Mouse (Mus musculus): Measurements from ENCODE around the gene Spata31d1a. TPM values are rescaled to one million over a fixed set of nuclear protein-coding genes. Genes with fewer than 3 reads are reported as not detected.

The Spata31d1a gene
- polyA plus RNA-seq (2015; fragmentation: Nextera tagmentation; extraction: Ambion mirVana): 0.12 TPM in 1 of 2 replicates, not detected in the other

DNA sequence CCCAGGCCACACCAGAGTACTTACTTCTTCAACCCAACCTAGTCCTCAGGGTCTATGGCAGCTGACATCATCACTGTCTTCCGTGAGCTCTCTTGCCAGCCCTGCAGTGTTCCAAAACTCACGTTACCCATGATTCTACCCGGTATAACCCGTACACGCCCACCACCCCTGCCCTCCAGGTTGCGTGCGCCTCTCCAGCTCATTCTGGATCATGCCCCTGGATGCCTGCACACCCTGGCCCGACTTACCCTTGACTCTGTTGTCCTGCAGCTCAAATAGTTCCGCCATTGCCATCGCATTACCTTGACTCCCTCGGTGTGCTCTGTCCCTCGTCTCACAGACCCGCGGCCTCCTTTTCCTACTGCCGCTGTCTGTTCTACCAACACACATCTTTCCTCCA is at the start of gene Spata31d1a:
TSS of gene Spata31d1a (minus strand) at position 101 of the 400 bp plus-strand sequence.
- WGBS (ENCODE audit: insufficient replicate concordance): 80% methylated on average over 15 of the region's 15 CpGs
- Histone ChIP-seq H3K4me3 (ENCODE audit: low read depth, low read length) (no peak within 1 kb of the TSS), H3K4me2 (ENCODE audit: low read depth, low read length) (no peak within 1 kb of the TSS)

DNA sequence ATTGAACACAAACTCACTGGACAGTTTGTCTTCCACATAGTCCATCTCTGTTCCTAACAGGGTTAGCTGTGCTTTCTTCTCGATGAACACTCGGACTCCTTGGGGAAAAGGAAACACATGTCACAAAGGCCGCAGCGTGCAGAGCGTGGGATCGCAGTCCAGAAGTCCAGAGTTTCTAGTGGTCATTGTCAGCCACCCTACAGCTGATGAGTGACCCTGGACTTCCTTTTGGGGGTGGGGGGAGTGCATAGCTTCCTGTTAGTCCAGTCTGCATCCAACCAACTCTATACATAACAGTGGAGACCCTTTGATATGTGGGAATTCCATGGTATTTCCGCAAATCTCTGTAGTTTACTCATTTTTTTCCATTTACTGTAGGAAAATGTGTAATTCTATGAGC is 46.8 kb upstream of the Spata31d1a start:
- ATAC-seq (ENCODE audit: low read depth): peak; percentile 57
- whole genome bisulfite sequencing (ENCODE audit: insufficient replicate concordance): 93% methylated on average over 7 of the region's 7 CpGs
- peaks cover 67% of the 10 kb centered on the region for H3K36me3 ChIP-seq (ENCODE audit: control insufficient read depth, insufficient read depth)

More for the DNA sequence above, at the start of gene Spata31d1a:
- Histone ChIP-seq H3K36me3 (ENCODE audit: control insufficient read depth, insufficient read depth) (no peaks in the 10 kb centered on the region), H3K27me3 (ENCODE audit: control insufficient read depth, insufficient read depth, low read depth, low read length) (no peaks in the 10 kb centered on the region), H3K27ac (ENCODE audit: low read length) (no peak within 1 kb of the TSS), H3K9me3 (replicated peaks; ENCODE audit: control insufficient read depth, low read length) (no peaks in the 10 kb centered on the region), H3K9ac (ENCODE audit: low read depth, low read length) (no peak within 1 kb of the TSS), H3K4me1 (ENCODE audit: control insufficient read depth, low read depth, low read length) (no peaks in the 10 kb centered on the region)
- no peak for ATAC-seq (ENCODE audit: low read depth)

DNA sequence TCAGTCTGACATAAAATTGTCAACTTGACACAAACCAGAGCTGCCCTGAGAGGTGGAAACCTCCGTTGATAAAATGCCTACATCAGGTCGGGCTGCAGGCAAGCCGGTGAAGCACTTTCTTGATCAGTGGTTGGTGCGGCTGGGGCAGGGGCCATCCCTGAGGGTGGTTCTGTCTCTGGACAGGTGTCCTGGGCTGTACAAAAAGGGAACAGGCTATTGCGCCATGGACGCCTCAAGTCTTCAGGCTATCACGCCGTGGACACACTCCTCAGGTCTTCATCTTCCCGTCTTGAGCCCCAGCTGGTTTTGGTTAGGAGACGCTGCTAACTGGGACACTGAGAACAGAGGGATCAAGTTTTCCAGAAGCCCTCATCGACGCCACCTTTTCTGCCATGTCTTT is 40.2 kb upstream of the Spata31d1a start:
- Histone ChIP-seq H3K27me3 (ENCODE audit: control insufficient read depth, insufficient read depth, low read depth, low read length) (no peaks in the 10 kb centered on the region), H3K27ac (ENCODE audit: low read length) (no peak overlapping the region), H3K4me1 (ENCODE audit: control insufficient read depth, low read depth, low read length) (no peaks in the 10 kb centered on the region), H3K9me3 (replicated peaks; ENCODE audit: control insufficient read depth, low read length) (no peaks in the 10 kb centered on the region), H3K36me3 (ENCODE audit: control insufficient read depth, insufficient read depth) (peaks cover 15% of the 10 kb centered on the region), H3K9ac (ENCODE audit: low read depth, low read length) (no peak overlapping the region), H3K4me2 (ENCODE audit: low read depth, low read length) (no peak overlapping the region), H3K4me3 (ENCODE audit: low read depth, low read length) (no peak overlapping the region)
- ATAC-seq (ENCODE audit: low read depth): no peak
- 62% methylated on average over 12 of the region's 12 CpGs for WGBS (ENCODE audit: insufficient replicate concordance)

More for the DNA sequence above, 46.8 kb upstream of the Spata31d1a start:
- H3K4me1 ChIP-seq (ENCODE audit: control insufficient read depth, low read depth, low read length): peaks cover under 1% of the 10 kb centered on the region; the same call in 1 of the 2 replicates
- H3K9ac ChIP-seq (ENCODE audit: low read depth, low read length): no peak overlapping the region
- no peaks in the 10 kb centered on the region for H3K9me3 ChIP-seq (replicated peaks; ENCODE audit: control insufficient read depth, low read length)
- H3K4me2 ChIP-seq (ENCODE audit: low read depth, low read length): no peak overlapping the region
- no peak overlapping the region for H3K27ac ChIP-seq (ENCODE audit: low read length)
- no peak overlapping the region for H3K4me3 ChIP-seq (ENCODE audit: low read depth, low read length)
- no peaks in the 10 kb centered on the region for H3K27me3 ChIP-seq (ENCODE audit: control insufficient read depth, insufficient read depth, low read depth, low read length)

DNA sequence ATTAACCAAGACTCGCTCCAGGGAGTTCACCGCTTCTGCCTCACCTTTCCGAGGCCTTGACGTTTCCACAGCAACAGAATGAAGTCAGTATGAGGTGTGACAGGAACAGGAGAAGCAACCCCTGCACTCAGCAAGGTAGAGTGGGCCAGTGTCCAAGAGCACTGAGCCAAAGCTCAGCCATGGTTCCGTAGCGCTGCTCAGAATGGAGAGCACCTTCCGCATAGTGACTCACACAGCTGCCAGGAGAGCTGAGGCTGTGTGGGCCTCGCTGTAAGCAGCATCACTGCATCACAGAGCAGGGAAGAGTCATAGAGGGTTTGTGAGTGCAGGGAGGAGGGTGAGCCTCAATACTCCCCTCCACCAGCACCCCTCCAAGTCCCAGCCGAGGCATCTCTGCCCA is 36.6 kb upstream of the Spata31d1a start, which contains the start of gene 1700014D04Rik:
TSS of gene 1700014D04Rik (minus strand) at position 42 of the 400 bp plus-strand sequence.
- Histone ChIP-seq H3K27me3 (ENCODE audit: control insufficient read depth, insufficient read depth, low read depth, low read length) (no peaks in the 10 kb centered on the region), H3K4me3 (ENCODE audit: low read depth, low read length) (no peak within 1 kb of the TSS), H3K4me1 (ENCODE audit: control insufficient read depth, low read depth, low read length) (no peaks in the 10 kb centered on the region), H3K9me3 (replicated peaks; ENCODE audit: control insufficient read depth, low read length) (no peaks in the 10 kb centered on the region), H3K9ac (ENCODE audit: low read depth, low read length) (no peak within 1 kb of the TSS), H3K4me2 (ENCODE audit: low read depth, low read length) (no peak within 1 kb of the TSS), H3K27ac (ENCODE audit: low read length) (no peak within 1 kb of the TSS), H3K36me3 (ENCODE audit: control insufficient read depth, insufficient read depth) (no peaks in the 10 kb centered on the region)
- WGBS (ENCODE audit: insufficient replicate concordance): 77% methylated on average over 9 of the region's 9 CpGs
- ATAC-seq (ENCODE audit: low read depth): no peak

DNA sequence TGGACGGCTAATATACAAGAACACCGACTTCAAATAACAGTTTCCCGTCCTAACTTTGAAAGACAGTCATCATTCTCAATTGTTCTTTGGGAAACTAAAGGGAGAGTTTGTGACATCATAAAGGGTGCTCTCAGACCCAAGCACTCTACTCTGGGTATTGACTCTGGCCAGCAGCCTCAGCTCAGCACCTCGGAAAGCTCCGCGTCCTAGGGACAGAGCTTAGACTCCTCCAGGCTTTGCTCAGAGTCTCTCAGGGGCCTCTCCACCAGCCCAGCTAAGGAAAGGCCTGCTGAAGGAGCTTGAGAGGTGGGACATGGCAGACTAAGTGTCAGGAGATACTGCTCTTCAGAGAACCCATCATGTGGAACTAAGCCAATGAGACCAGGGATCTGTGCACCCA is 36.0 kb upstream of the Spata31d1a start:
- WGBS (ENCODE audit: insufficient replicate concordance): 72% methylated on average over 6 of the region's 6 CpGs
- ATAC-seq (ENCODE audit: low read depth): no peak
- Histone ChIP-seq H3K36me3 (ENCODE audit: control insufficient read depth, insufficient read depth) (no peaks in the 10 kb centered on the region), H3K27me3 (ENCODE audit: control insufficient read depth, insufficient read depth, low read depth, low read length) (no peaks in the 10 kb centered on the region), H3K4me2 (ENCODE audit: low read depth, low read length) (no peak overlapping the region), H3K27ac (ENCODE audit: low read length) (no peak overlapping the region), H3K9me3 (replicated peaks; ENCODE audit: control insufficient read depth, low read length) (no peaks in the 10 kb centered on the region), H3K9ac (ENCODE audit: low read depth, low read length) (no peak overlapping the region), H3K4me3 (ENCODE audit: low read depth, low read length) (no peak overlapping the region), H3K4me1 (ENCODE audit: control insufficient read depth, low read depth, low read length) (no peaks in the 10 kb centered on the region; the same call in 1 of the 2 replicates)

DNA sequence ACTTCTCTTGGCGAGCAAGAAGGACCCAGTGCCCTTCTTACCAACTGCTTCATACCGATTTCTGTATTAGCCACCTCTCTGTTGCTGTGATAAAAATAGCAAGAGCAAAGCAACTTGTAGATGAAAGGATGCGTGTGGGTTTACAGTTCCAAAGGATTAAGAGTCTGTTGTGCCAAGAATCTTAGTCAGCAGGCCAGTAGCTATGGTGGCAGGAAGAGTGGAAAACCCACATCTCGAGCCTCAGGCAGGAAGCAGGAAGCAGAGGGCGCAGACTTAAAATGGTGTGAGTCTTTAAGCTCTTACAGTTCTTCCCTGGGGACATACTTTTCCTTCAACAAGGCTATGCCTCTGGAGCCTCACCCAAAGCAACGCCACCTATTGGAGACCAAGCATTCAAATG is 35.3 kb upstream of the Spata31d1a start:
- no peak overlapping the region for H3K27ac ChIP-seq (ENCODE audit: low read length)
- H3K4me3 ChIP-seq (ENCODE audit: low read depth, low read length): no peak overlapping the region
- H3K9ac ChIP-seq (ENCODE audit: low read depth, low read length): no peak overlapping the region
- H3K9me3 ChIP-seq (replicated peaks; ENCODE audit: control insufficient read depth, low read length): no peaks in the 10 kb centered on the region
- no peak for ATAC-seq (ENCODE audit: low read depth)
- no peaks in the 10 kb centered on the region for H3K27me3 ChIP-seq (ENCODE audit: control insufficient read depth, insufficient read depth, low read depth, low read length)
- H3K36me3 ChIP-seq (ENCODE audit: control insufficient read depth, insufficient read depth): no peaks in the 10 kb centered on the region
- H3K4me1 ChIP-seq (ENCODE audit: control insufficient read depth, low read depth, low read length): peaks cover 3% of the 10 kb centered on the region
- H3K4me2 ChIP-seq (ENCODE audit: low read depth, low read length): no peak overlapping the region
- 48% methylated on average over 6 of the region's 6 CpGs for WGBS (ENCODE audit: insufficient replicate concordance)

DNA sequence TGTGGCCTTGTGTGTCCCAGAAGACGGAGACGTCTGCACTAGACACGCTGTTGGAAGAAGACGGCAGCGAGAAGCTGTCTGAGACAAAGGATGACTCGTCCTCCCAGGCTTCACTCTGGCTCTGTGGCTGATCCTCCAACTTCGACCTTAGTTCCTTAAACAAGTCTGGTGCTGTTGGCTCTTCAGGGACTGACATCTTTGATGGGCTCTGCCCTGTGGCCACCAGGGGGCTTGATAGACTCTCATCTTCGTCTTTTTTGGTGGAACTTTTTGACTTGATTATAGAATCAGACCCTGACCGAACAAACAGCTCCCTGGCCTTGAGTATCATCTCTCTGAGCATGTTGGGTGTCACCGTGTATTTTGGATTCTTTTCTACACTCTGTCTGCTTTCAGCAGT is 31.6 kb upstream of the Spata31d1a start:
- 47% methylated on average over 10 of the region's 10 CpGs for WGBS (ENCODE audit: insufficient replicate concordance)
- no peak overlapping the region for H3K4me2 ChIP-seq (ENCODE audit: low read depth, low read length)
- H3K9ac ChIP-seq (ENCODE audit: low read depth, low read length): no peak overlapping the region
- no peaks in the 10 kb centered on the region for H3K9me3 ChIP-seq (replicated peaks; ENCODE audit: control insufficient read depth, low read length)
- no peak for ATAC-seq (ENCODE audit: low read depth)
- H3K27me3 ChIP-seq (ENCODE audit: control insufficient read depth, insufficient read depth, low read depth, low read length): no peaks in the 10 kb centered on the region
- H3K4me3 ChIP-seq (ENCODE audit: low read depth, low read length): no peak overlapping the region
- H3K36me3 ChIP-seq (ENCODE audit: control insufficient read depth, insufficient read depth): no peaks in the 10 kb centered on the region
- H3K4me1 ChIP-seq (ENCODE audit: control insufficient read depth, low read depth, low read length): peaks cover 36% of the 10 kb centered on the region
- no peak overlapping the region for H3K27ac ChIP-seq (ENCODE audit: low read length)

DNA sequence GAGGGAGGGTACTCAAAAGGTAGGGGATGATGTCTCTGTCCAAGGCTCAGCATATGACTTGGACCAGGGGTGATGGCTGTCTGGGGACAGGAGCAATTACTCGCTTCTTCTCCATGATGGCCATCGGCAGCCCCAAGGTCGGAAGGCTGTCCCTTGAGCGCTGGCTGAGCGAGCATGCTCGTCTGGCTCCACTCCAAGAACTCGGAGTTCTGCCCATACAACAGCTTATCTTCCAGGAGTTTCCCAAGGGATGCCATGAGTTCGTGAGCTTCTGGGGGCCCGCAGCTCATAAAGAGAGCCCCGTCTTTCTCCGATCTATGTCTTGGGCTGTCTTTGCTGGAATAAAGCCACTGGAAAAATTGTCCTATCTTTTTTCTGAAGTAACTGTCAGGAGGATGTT is 31.0 kb upstream of the Spata31d1a start:
- no peaks in the 10 kb centered on the region for H3K36me3 ChIP-seq (ENCODE audit: control insufficient read depth, insufficient read depth)
- no peaks in the 10 kb centered on the region for H3K9me3 ChIP-seq (replicated peaks; ENCODE audit: control insufficient read depth, low read length)
- H3K27me3 ChIP-seq (ENCODE audit: control insufficient read depth, insufficient read depth, low read depth, low read length): no peaks in the 10 kb centered on the region
- H3K4me3 ChIP-seq (ENCODE audit: low read depth, low read length): no peak overlapping the region
- peaks cover 37% of the 10 kb centered on the region for H3K4me1 ChIP-seq (ENCODE audit: control insufficient read depth, low read depth, low read length)
- no peak overlapping the region for H3K9ac ChIP-seq (ENCODE audit: low read depth, low read length)
- no peak overlapping the region for H3K27ac ChIP-seq (ENCODE audit: low read length)
- no peak for ATAC-seq (ENCODE audit: low read depth)
- H3K4me2 ChIP-seq (ENCODE audit: low read depth, low read length): no peak overlapping the region
- WGBS (ENCODE audit: insufficient replicate concordance): 89% methylated on average over 11 of the region's 11 CpGs

DNA sequence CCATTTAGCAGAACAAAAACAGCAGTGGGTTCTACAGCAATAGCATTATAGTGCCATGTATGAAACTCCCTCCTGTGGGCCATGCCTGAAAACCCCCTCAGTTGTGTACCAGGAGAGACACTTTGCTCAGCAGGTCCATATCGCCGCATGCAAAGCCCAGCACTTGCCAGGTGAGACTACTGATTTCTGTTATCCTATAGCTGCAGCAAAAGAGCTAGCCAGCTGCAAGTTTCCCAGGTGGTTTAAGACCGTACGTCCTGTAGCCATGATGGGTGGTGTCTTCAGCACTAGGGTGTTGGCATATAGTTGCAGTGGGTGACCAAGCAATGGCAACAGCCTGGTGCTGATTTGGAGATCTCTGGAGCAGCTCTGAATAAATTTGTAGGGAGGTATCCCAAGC is 29.3 kb upstream of the Spata31d1a start:
- Histone ChIP-seq H3K27ac (ENCODE audit: low read length) (peak overlapping the region; percentile 92), H3K4me3 (ENCODE audit: low read depth, low read length) (peak overlapping the region; percentile 5; the same call in 1 of the 2 replicates), H3K4me2 (ENCODE audit: low read depth, low read length) (peak overlapping the region; percentile 53), H3K9me3 (replicated peaks; ENCODE audit: control insufficient read depth, low read length) (no peaks in the 10 kb centered on the region), H3K36me3 (ENCODE audit: control insufficient read depth, insufficient read depth) (no peaks in the 10 kb centered on the region), H3K4me1 (ENCODE audit: control insufficient read depth, low read depth, low read length) (peaks cover 54% of the 10 kb centered on the region), H3K27me3 (ENCODE audit: control insufficient read depth, insufficient read depth, low read depth, low read length) (no peaks in the 10 kb centered on the region), H3K9ac (ENCODE audit: low read depth, low read length) (peak overlapping the region; percentile 37)
- ATAC-seq (ENCODE audit: low read depth): peak; percentile 75
- 36% methylated on average over 4 of the region's 4 CpGs for WGBS (ENCODE audit: insufficient replicate concordance)
